Mouse (Mus musculus) testis, postnatal 10 days (tissue): ENCODE measurements around the gene Cd300lb.

Experiments used
- DNase-seq: peaks from one replicate; pipeline ENCODE4 v3.0.0; 2021; ENCODE audit warnings: low spot score

Gene Cd300lb

GRCm38 (mm10) chr11:114883251-114883789 lies 50.9 kb downstream of the Cd300lb start:
- no peak for DNase-seq

GRCm38 (mm10) chr11:114880589-114880988 lies 53.6 kb downstream of the Cd300lb start:
- DNase-seq = peak; percentile 55

GRCm38 (mm10) chr11:114880185-114880584 lies 54.0 kb downstream of the Cd300lb start:
- no peak for DNase-seq

GRCm38 (mm10) chr11:114879666-114880065 lies 54.5 kb downstream of the Cd300lb start:
- DNase-seq = no peak

- DNase-seq = peak; percentile 63
These were observed 57.0 kb downstream of the Cd300lb start for GRCm38 (mm10) chr11:114877145-114877544.

GRCm38 (mm10) chr11:114876621-114877020 lies 57.6 kb downstream of the Cd300lb start:
- no peak for DNase-seq

GRCm38 (mm10) chr11:114876176-114876575 lies 58.0 kb downstream of the Cd300lb start:
- DNase-seq = no peak

- no peak for DNase-seq
These were observed 58.8 kb downstream of the Cd300lb start for GRCm38 (mm10) chr11:114875301-114875801.

- no peak for DNase-seq
These were observed 59.7 kb downstream of the Cd300lb start for GRCm38 (mm10) chr11:114874226-114875145.

GRCm38 (mm10) chr11:114873022-114873817 lies 61.0 kb downstream of the Cd300lb start:
- DNase-seq = no peak
